Mouse (Mus musculus) small intestine, adult 2 months (tissue): ENCODE data around the gene Hk2. TPM values are rescaled to one million over a fixed set of nuclear protein-coding genes. Genes with fewer than 3 reads are reported as not detected.

ENCODE experiments used
- H3K27ac ChIP-seq: fragments of 200-500 bp; 2 replicates; pipeline ENCODE4 v1.5.1; 2012; ENCODE audit warnings: low read depth, low read length, control low read depth, inconsistent platforms; ENCODE audit not compliant: insufficient read depth
- H3K27me3 ChIP-seq: fragments of 200-500 bp; 2 replicates; pipeline ENCODE4 v1.6.1; 2012; ENCODE audit warnings: mild to moderate bottlenecking, moderate library complexity, low read length, inconsistent platforms; ENCODE audit not compliant: control insufficient read depth, insufficient read depth
- H3K36me3 ChIP-seq: fragments of 200-500 bp; 2 replicates; pipeline ENCODE4 v1.6.1; 2012; ENCODE audit warnings: mild to moderate bottlenecking, low read length, control low read depth, inconsistent platforms; ENCODE audit not compliant: control insufficient read depth, insufficient read depth
- H3K4me1 ChIP-seq: fragments of 200-500 bp; 2 replicates; pipeline ENCODE4 v1.6.1; 2012; ENCODE audit warnings: low read length, inconsistent platforms, mixed read lengths; ENCODE audit not compliant: control insufficient read depth, insufficient read depth, insufficient read length
- H3K4me3 ChIP-seq: fragments of 200-500 bp; 2 replicates; pipeline ENCODE4 v1.5.1; 2012; ENCODE audit warnings: low read depth, mild to moderate bottlenecking, control low read depth, inconsistent platforms, low read length, moderate library complexity
- CTCF ChIP-seq: fragments of 200-500 bp; IDR thresholded peaks from 2 replicates; pipeline ENCODE4 v1.5.1; 2012; ENCODE audit warnings: low read depth, mild to moderate bottlenecking, control low read depth, inconsistent platforms, low read length, moderate library complexity, mixed read lengths; ENCODE audit not compliant: insufficient replicate concordance, insufficient read length; ENCODE audit errors: extremely low read depth
- POLR2A ChIP-seq: fragments of 200-500 bp; IDR thresholded peaks from 2 replicates; pipeline ENCODE4 v1.6.1; 2012; ENCODE audit warnings: low read depth, mild to moderate bottlenecking, control low read depth, inconsistent platforms, low read length, moderate library complexity
- WGBS: fragments of 180-500 bp; shearing (Covaris S2); methylation state at CpG from one replicate; pipeline ENCODE4 v1.1.7; 2018; 5-methylcytosine and 5-hydroxymethylcytosine counted together
- polyA plus RNA-seq: library from polyadenylated mRNA; depleted of rRNA; stranded (reverse); fragments of >200 nt; gene quantifications from 2 replicates; pipeline ENCODE4 v1.2.3, GENCODE M21; 2012; rRNA removed

The Hk2 gene
- polyA plus RNA-seq, result 2.2 and 6.1 TPM in 2 replicates

GRCm38 (mm10) chr6:82774321-82774764 lies at the start of gene Hk2:
Hk2 (minus strand) TSS chr6:82774454.
- Histone ChIP-seq H3K27ac (peak within 1 kb of the TSS; percentile 61), H3K4me3 (peak within 1 kb of the TSS; percentile 86), H3K27me3 (no peaks in the 10 kb centered on the region), H3K4me1 (peaks cover 14% of the 10 kb centered on the region), H3K36me3 (no peaks in the 10 kb centered on the region)
- TF ChIP-seq POLR2A, result peak; percentile 89
- no peak for TF ChIP-seq CTCF
- under 1% methylated on average over 39 of the region's 39 CpGs for WGBS

- 32% methylated on average over 4 of the region's 4 CpGs for WGBS
- no peak overlapping the region for H3K27ac ChIP-seq
- H3K27me3 ChIP-seq, result no peaks in the 10 kb centered on the region
- no peaks in the 10 kb centered on the region for H3K4me1 ChIP-seq
- no peak for TF ChIP-seq POLR2A
- TF ChIP-seq CTCF, result no peak
- H3K4me3 ChIP-seq, result no peak overlapping the region
- no peaks in the 10 kb centered on the region for H3K36me3 ChIP-seq
These were observed 47.6 kb upstream of the Hk2 start for GRCm38 (mm10) chr6:82821758-82822253.

DNA sequence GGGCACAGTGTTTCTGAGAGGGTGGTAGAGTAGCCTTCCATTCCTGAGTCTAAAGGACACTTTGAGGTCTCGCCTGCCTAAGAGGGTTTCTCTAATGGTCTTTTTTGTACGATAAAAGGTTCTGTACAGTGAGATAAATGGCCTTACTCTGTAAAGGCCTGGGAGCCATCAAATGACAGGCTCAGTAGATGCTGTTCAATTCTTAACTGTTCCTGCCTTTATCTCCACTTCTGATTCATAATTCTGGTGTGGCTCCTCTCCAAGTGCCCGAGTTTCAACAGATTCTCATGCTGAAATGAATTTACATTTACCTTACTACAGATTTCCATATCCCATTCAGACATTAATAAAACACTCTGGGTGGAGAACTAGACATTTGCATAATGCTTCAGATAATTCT lies 46.5 kb upstream of the Hk2 start:
- no peak overlapping the region for H3K4me3 ChIP-seq
- no peaks in the 10 kb centered on the region for H3K27me3 ChIP-seq
- TF ChIP-seq CTCF, result no peak
- TF ChIP-seq POLR2A, result no peak
- H3K36me3 ChIP-seq, result no peaks in the 10 kb centered on the region
- H3K27ac ChIP-seq, result no peak overlapping the region
- H3K4me1 ChIP-seq, result no peaks in the 10 kb centered on the region
- WGBS, result 65% methylated on average over 3 of the region's 3 CpGs

DNA sequence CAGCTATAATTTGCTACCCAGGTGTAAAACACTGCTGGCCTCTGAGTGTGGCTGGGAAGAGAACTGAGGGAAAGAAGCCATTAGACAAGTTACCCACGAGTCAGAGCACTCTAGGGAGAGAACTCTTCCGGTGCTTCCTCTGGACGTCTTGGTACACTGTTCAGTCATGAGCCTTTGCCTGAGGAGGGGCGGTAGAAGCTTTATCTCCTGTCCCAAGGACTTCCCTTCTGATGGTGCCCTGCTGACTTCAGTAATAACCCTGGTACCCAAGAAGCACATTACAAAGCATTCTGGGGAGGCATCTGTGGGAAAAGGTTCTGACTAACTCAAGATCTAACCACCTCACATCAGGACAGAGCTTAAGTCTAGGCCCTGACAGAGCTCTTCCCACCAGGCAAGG lies 40.6 kb upstream of the Hk2 start:
- no peak for TF ChIP-seq CTCF
- TF ChIP-seq POLR2A, result no peak
- H3K4me1 ChIP-seq, result no peaks in the 10 kb centered on the region
- no peak overlapping the region for H3K27ac ChIP-seq
- H3K36me3 ChIP-seq, result no peaks in the 10 kb centered on the region
- 72% methylated on average over 4 of the region's 4 CpGs for WGBS
- H3K27me3 ChIP-seq, result no peaks in the 10 kb centered on the region
- no peak overlapping the region for H3K4me3 ChIP-seq

- no peak overlapping the region for H3K4me3 ChIP-seq
- no peak overlapping the region for H3K27ac ChIP-seq
- peaks cover 14% of the 10 kb centered on the region; the same call in 1 of the 2 replicates for H3K4me1 ChIP-seq
- H3K36me3 ChIP-seq, result no peaks in the 10 kb centered on the region
- no peak for TF ChIP-seq POLR2A
- no peaks in the 10 kb centered on the region for H3K27me3 ChIP-seq
- 92% methylated on average over 7 of the region's 7 CpGs for WGBS
These were observed 33.9 kb upstream of the Hk2 start for GRCm38 (mm10) chr6:82807984-82808700.

- peaks cover 14% of the 10 kb centered on the region; the same call in 1 of the 2 replicates for H3K4me1 ChIP-seq
- no peak overlapping the region for H3K27ac ChIP-seq
- H3K4me3 ChIP-seq, result no peak overlapping the region
- no peaks in the 10 kb centered on the region for H3K27me3 ChIP-seq
- H3K36me3 ChIP-seq, result no peaks in the 10 kb centered on the region
- no peak for TF ChIP-seq CTCF
- TF ChIP-seq POLR2A, result no peak
- 58% methylated on average over 3 of the region's 3 CpGs for WGBS
These were observed 32.7 kb upstream of the Hk2 start for GRCm38 (mm10) chr6:82806971-82807370.

GRCm38 (mm10) chr6:82806503-82806902 lies 32.2 kb upstream of the Hk2 start:
- Histone ChIP-seq H3K4me1 (peaks cover 14% of the 10 kb centered on the region; the same call in 1 of the 2 replicates), H3K27me3 (no peaks in the 10 kb centered on the region), H3K4me3 (no peak overlapping the region), H3K27ac (no peak overlapping the region), H3K36me3 (no peaks in the 10 kb centered on the region)
- no peak for TF ChIP-seq CTCF
- TF ChIP-seq POLR2A, result no peak
- WGBS, result 46% methylated on average over 6 of the region's 6 CpGs
